Mouse (Mus musculus): Measurements from ENCODE around the gene Scn8a.

Gene Scn8a

DNA sequence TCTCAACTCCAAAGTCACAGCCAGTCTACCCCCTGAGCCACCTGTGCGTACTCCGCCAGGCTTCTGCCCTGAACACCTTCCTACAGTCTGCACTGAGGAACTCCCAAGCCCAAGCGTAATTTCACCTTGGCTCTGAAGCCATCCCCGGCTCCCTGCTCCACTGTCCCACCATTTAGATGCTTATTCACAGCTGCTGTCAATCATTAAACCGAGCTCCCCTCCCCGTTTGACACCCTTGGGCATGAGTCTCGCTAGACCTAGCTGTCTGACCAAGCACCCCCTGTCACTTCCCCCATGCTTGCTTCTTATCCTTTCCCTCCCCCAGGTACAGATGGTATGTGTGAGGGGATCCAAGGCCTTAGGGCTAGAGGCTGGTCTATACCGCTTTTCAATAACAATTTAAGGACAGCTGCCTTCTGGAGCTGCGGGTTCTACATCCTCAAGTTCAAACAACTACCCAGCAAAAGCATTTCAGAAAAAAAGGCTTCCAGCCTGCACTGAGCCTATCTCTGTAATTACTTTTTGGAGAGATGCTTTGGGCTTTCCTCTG, 200.1 kb downstream of the Scn8a start:
- no peak for DNase-seq (ENCODE audit: low spot score in 2 of 2)

DNA sequence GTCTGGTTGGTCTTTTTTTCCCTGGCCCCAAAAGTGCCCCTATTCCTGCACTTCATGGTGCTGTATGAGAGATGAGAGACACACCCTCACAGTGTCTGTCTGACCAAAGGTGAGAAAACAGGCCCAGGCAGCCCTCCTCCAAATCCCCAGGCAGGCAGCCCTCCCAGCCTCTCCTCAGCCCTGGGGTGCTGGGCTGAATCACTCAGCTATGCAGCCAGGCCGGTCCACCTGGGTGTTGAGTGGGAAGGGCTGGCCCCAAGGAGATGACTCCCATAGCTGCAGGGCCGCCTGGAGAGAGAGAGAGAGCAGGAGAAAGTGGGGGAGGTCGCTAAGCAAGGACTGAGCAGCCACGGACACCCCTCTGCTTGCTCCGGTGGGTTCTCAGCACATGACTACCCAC, 201.1 kb downstream of the Scn8a start:
- no peak for DNase-seq (ENCODE audit: low spot score in 2 of 2)

DNA sequence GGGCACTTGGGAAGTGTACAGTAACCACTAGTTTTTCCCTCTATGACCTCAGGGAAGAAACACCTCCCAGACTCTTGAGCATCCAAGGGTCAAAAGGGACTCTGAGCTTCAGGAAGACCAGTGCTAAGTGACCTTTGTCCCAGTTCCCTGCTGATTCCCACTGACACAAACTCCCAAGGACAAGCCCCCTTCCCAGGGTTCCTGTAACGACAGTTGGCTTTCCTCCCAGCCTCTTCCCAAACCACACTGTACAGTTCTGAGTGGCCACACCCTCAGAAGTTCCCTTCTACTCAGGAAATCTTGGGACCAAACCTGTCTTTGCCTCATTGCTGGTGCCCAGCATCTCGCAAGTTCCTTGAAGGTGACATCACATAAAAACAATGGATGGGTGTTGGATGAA, 203.1 kb downstream of the Scn8a start:
- DNase-seq (ENCODE audit: low spot score in 2 of 2), result no peak

DNA sequence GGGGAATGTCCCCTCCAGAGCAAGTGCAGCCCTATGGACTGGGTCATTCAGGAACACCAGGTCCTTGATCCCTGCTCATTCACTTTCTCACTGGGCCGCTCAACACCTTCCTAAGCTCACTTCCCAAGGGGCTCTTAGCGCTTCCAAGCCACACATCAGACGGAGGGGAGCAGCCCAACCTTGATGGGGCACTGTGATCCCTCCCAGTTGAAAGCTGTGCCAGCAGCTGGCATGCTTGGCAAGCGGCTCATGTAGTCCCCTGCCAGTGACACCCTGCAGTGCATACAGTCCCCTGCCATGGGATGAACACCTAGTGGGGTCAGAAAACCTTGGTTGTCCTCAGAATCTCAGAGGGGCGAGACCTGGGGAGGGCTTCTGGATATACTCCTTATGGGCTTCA, 204.4 kb downstream of the Scn8a start:
- DNase-seq (ENCODE audit: low spot score in 2 of 2), result no peak

DNA sequence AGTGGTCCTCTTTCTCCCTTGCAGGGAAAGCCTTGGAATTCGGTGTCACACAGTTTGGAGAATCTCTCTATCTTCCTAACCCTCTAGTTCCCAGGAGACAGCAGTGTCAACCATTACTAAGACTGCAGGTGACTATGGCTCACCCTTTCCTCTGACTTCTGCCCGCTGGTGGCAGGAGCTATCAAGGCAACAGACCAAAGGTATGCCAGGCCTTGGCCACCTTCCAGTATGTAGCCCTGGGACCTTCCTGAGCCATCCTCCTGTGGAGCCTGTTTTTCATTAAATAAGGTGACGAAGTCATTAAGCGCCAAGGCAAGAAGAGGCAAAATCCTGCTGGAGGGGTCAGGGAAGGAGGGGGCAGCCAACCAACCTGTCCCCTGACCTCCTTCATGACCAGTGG, 205.5 kb downstream of the Scn8a start:
- no peak for DNase-seq (ENCODE audit: low spot score in 2 of 2)

DNA sequence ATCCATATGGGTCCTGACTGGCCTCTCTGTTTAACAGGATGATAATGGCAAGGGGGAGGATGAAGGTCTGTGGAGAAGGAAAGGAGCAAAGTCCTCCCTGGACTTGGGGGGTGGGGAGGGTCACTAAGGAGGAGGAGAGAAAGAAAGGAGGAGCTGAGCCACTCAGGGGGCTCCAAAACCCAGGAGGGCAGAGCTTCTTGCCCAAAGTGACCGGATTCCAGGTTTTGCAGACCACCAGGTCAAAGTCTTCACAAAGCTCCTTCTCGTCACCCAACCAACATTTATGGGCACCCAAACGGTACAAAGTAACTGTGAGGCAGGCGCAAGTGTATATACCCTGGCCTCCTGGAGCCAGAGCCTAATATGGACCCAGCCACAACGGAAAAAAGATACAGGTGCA, 206.0 kb downstream of the Scn8a start:
- DNase-seq (ENCODE audit: low spot score in 2 of 2), result no peak

DNA sequence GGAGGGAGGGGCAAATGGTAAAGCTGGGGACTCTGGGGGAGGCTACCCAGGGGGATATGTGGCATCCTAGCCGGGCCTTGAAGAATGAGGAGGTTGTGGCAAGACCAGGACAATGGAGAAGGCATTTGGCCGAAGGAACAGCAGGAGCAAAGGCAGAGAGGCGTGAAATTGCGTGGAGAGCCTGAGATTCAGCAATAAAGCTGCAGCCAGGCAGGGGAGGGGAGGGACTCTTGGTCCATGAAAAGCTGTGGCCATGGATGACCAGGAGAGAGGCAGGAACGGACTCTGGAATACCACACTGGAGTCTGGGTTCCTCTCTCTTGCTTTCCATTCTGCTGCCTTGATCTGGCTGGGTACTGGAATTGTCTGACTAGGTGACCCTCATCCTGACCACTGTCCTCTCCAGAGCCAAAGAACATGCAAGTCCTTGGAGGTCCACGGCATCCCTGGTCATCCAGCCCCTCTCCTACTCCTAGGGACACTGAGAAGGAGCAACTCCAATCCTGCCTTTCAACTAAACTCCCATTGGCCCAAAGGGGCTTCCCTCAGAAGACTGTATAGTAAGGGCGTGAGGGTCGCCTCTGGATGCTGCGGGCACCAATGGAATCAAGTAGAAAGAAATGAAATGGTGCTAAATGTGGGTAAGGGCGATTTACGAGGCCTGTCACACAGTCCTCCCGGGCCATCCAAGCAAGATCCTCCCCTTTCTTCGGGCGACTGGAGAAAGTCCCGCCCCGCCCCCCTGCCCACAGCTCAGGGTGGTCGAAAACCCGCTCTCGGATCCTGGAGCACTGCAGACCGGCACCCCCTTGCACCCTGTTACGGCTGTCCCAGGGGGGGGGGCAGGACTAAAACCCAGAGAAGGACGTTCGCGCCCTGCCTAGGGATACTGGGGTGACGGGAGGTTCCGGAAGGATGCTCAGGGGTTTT, 206.7 kb downstream of the Scn8a start:
- no peak for DNase-seq (ENCODE audit: low spot score in 2 of 2)

DNA sequence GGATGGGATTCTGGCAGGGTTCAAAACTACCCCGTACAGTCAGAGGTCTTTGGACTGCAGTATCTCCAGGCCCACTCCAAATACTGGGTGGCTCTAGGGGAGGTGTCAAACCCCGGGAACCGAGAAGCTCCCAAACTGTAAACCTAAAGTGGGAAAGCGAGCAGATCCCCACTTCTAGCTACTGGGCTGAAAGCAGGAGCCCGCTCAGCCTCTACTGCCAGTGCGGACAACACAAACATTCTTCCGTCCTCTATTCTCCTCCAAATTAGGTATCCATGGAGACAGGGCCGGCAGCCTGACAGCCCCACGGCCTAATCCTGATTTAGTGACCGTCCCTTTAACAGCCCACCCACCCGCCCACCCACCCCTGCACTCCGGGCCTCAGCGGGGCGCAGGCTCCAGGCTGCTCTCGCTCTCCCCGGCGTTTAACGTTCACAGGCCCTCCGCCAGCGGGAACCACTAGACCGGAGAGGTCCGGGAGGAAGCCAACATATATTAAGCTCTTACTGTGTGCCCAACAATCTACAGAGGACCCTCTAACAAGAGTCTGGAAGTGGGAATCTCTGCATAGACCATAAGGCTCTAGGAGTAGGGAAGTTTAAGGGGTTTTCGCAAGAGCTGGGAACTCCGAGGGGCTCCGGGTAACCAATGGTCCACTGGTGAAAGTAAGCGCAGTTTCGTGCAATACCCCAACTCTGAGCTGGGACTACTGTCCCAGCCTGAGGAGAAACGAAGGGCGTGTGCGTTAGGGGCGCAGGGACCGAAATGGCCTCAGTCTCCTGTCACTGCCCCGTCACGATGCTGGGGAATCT, 207.5 kb downstream of the Scn8a start:
- peak in 1 of 2 experiments; percentile 46 for DNase-seq (ENCODE audit: low spot score in 2 of 2)

DNA sequence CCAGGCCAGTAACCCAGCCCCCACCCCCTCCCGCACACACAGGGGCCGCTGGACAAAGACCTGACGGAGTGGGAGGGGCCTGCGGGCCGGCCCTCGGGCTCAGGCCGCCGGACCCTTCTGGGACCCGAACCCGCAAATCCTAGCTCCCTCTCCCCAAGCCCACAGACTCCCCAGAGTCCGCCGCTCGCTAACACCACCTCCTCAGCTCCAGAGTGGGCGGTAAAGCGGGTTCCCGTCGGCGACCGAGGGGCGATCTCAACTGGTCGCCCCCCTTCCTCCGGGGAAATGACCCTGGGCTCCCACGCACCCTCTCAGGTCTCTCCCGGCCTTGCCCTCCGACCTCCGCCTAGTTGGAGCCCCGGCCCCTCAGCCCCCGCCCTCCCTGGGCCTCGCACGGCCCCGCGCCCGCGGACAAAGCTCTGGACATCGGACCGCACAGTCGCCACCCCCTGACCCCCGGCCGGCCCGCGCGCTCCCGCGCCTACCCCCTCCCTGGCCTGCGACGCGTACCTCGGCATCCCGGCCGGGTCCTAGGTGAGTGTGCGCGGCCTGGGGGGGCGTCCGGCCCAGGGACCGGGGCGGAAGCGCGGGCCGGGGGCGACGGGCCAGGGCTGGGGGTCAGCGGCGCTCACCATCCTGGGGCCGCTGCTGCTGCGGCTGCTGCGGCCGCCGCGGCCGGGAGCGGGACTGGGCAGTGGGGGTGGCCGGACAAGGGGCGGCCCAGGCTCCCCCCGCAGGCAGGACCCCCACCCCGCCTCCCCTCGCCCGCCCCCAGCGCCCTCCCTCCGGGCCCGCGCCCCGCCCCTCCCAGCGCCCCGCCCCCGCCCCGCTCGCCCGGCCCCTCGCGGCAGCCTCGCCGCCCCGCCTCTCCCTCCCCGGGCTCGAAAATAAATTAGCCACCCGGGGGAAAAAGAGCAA, 208.4 kb downstream of the Scn8a start, which contains the start of gene Fignl2:
Fignl2 (minus strand) TSS at position 755 of the 918 bp plus-strand sequence.
- DNase-seq (ENCODE audit: low spot score in 2 of 2), result no peak

DNA sequence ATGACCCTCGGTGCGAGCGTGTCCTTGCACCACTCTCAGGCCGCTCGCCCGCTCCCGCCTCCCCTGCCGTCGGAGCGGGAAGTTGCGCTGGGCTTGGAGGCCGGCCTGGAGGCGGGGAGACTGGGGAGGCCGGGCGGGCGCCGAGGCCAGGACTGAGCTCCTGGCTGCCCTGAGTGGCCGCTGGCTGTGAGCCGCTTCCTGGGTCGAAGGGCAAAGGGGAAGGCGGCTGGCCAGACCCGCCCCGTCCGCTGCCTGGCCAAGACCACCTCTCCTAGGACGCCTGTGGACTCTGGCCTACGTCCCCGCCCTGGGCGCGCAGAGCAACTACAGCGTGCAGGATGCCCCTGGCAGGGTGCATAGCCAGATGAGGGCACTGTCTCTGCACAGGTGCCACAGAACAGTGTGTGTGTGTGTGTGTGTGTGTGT, 209.1 kb downstream of the Scn8a start:
- peak; percentile 75 to 76 for DNase-seq (ENCODE audit: low spot score in 2 of 2)

DNA sequence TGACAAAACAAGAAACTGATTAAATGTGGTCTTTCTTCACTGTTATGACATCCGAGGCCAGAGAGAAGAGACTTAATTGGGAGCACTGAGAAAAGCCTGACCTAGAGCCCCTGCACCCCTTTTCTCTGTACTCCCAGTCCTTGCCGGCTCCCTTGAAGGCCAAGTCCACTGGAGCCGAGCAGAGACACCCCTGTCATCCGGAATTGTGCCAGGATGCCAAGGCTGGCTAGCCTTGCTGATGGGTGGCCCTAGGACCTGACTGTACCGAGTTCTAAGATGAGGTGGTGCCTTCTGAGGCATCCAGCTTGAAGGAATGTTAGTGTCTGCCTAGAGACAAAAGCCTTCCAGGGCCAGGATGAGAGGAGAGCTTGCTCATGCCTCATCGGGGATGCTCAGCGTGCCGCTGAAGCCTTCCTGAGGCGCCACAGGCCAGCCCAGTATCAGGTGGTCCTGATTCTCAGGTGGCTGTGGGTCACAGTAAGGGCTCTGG, 210.4 kb downstream of the Scn8a start:
- no peak for DNase-seq (ENCODE audit: low spot score in 2 of 2)

DNA sequence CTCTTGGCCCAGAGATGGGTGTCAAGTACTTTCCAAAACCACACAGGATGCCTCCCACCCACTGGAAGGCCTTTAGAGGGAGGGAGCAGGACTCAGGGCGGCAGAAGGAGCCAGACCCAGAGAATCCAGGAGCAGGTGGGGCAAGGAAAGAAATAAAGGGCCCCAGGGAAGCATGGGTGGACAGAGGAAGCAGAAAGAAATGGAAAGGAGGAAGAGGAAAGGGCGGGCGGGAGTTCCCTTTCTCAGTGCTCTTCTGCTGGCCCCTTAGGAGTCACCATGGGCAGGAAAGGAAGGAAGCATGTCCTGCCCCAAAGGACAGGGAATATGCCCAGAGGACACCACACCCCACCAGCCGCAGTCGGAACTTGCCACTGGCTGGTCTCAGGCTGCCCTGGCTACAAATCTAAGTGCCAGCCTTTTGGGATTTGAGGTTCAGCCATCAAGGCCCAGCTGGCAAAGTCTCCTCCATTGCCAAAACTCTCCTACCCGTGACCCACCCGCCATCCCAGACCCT, 211.4 kb downstream of the Scn8a start:
- DNase-seq (ENCODE audit: low spot score in 2 of 2), result no peak

DNA sequence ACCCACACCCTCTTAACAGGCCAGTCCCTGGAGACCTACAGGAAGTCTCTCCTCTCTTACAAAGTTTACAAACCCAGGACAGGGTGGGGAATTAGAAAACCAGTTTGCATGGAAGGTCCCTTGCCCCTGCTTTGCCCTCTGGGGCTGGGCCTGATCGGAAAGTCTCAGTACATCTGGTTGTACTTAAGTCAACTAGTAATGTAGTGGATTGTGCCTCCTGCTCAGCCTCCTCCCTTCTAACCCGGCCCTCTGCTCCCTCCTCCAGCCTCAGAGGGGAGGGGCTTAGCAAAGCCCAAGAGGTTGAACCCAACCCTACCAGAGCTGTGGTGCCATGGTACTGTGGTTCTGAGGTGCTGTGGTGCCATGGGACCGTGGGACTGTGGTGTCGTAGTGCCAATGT, 212.6 kb downstream of the Scn8a start:
- no peak for DNase-seq (ENCODE audit: low spot score in 2 of 2)

DNA sequence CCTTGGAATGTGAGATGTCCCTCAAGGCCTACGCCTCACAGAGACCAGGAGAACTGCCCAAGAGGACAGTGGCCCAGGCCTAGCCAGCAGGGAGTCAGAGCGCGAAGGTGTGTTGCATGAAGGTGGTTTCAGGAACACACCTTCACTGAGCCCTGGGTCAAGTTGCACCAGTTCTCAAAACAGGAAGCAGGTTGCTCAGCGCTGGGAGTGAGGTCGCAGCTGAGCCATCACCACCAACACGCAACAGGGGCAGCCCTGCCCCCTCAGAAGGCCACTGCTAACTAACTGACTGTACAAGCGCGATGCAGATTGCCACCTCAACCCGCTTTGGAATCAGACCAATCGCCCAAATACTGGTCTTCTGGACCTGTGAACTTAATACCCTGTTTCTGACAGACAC, 214.8 kb downstream of the Scn8a start:
- DNase-seq (ENCODE audit: low spot score in 2 of 2), result no peak

DNA sequence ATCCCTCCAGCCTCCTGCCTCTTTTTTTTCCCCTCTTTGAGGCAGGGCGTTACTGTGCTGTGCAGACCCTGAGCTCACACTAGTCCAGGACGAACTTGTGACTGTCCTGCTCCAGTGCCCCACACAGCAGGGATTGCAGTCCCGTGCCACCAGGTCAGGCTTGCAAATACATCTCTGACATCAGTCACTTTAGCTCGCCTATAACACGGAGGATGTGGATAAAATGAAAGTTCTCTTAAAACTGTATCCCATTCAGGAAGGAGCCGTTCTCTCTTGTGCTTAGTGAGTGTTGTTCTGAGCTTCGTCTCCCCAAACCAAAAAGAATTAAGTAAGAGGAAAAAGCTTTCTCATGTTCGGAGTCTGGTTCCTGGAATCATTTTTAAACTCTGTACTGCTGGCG, 216.8 kb downstream of the Scn8a start:
- no peak for DNase-seq (ENCODE audit: low spot score in 2 of 2)

DNA sequence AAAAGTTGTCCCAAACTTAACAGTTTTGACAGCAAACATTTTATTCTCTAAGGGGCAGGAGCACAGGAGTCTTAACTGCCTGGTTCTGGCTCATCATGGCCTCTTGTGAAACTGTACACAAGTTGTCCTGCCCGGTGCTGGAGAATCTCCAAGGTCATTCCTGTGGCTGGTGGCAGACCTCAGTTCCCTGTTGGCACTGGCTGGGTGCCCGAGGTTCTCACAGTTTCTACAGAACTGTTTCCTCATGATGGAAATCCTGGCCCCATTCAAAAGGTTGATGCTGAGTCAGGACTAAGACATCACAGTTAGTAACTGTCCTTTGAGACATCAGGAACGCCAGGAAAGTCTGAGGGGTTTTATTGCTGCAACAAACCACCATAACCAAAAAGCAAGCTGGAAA, 217.3 kb downstream of the Scn8a start:
- peak in 1 of 2 experiments; percentile 54 for DNase-seq (ENCODE audit: low spot score in 2 of 2)

DNA sequence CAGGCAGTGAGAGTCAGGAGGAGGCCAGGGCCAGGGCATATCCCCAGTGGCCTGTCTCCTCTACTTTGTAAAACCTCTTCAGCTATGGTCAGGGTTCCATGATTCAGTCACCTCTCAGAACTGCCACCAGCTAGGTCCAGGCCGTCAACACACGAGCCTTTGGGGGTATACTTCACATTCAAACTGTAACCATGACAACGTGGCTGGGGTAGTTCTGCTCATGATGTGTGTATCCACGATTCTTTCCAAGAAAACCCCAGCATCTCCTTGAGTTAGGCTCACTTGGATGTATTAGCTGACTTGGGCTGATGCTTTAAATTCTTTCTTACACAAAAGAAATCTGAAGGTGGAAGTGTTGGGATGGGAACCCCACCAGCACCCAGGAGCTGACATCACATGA, 218.6 kb downstream of the Scn8a start:
- peak in 1 of 2 experiments; percentile 59 for DNase-seq (ENCODE audit: low spot score in 2 of 2)

DNA sequence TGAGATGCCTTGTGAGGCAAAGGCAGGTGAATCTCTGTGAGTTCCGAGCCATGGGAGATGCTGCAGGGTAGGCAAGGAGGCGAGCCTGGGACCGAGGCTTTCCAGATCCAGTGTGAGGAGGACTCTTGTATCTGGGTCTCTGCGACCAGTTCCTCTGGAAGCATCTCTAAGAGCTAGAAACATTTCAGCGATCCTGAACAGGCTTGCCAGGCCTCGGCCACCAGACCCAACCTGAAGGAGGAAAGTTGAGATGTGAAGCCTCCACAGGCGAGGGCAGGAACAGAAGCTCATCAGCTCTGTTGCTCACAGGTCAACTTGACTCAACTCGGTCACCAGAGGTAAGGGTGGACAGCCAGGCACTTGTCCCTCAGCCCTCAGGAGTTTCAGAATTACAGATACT, 221.9 kb downstream of the Scn8a start:
- no peak for DNase-seq (ENCODE audit: low spot score in 2 of 2)

DNA sequence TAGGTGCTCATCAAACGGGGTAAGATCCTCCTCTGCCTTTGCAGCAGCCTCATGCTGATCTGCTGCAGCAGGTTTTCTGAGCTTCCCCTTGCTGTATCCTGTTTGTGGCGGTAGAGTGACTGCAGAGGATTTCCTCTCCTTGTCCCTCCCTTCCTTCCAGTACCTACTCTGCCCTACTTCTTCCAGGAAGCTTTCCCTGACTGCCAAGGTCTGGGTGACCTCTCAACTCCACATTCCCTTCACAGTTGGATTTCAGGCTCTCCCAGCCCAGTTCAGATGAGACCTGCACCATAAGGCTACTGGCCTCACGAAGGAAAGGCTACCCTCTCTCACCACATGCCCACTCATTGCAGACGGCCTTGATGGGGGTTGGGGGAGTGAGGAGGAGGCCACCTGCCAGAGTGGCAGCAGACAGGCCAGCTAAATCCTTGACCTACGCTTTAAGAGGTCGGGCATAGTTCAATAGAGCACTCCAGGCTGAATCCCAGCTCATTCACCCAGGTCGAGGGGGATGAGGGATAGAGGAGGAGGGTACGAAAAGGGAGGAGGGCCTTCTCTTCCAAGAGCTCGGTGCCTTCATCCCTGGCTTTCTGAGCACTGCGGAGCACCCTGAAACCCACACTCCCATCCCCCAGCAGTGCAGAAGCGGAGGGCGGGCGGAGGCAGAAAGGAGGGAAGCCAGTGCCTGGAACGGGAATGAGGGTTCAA, 222.6 kb downstream of the Scn8a start:
- DNase-seq (ENCODE audit: low spot score in 2 of 2), result peak in 1 of 2 experiments; percentile 38
